Mouse (Mus musculus) midbrain, embryonic 13.5 days (tissue): ENCODE measurements around the gene Fau. TPM values are rescaled to one million over a fixed set of nuclear protein-coding genes. Genes with fewer than 3 reads are reported as not detected.
A peak's percentile ranks its signal among the peaks of the same experiment; 100 is the strongest.

Source experiments
- ATAC-seq: fragments of 200-750 bp; cut with Nextera tagmentation; 2 replicates; pipeline ENCODE4 v1.8.0; 2017; ENCODE audit warnings: mild to moderate bottlenecking, moderate TSS enrichment, moderate library complexity
- H3K27ac ChIP-seq: fragments of 300-500 bp; sonication (generic); 2 replicates; pipeline ENCODE4 v1.5.1; 2015; ENCODE audit warnings: inconsistent platforms, mild to moderate bottlenecking, moderate library complexity
- H3K27me3 ChIP-seq: fragments of 300-500 bp; sonication (generic); 2 replicates; pipeline ENCODE4 v1.6.1; 2015; ENCODE audit warnings: mild to moderate bottlenecking, inconsistent platforms
- H3K36me3 ChIP-seq: fragments of 300-500 bp; sonication (generic); 2 replicates; pipeline ENCODE4 v1.6.1; 2015; ENCODE audit warnings: mild to moderate bottlenecking, inconsistent platforms
- H3K4me1 ChIP-seq: fragments of 300-500 bp; sonication (generic); replicated peaks from 2 replicates; pipeline ENCODE4 v1.6.1; 2015; ENCODE audit warnings: inconsistent platforms
- H3K4me2 ChIP-seq: fragments of 300-500 bp; sonication (generic); replicated peaks from 2 replicates; pipeline ENCODE4 v1.6.1; 2015; ENCODE audit warnings: moderate library complexity, mild to moderate bottlenecking, inconsistent platforms
- H3K4me3 ChIP-seq: fragments of 300-500 bp; sonication (generic); replicated peaks from 2 replicates; pipeline ENCODE4 v1.5.1; 2015; ENCODE audit warnings: mild to moderate bottlenecking, inconsistent platforms
- H3K9ac ChIP-seq: fragments of 300-500 bp; sonication (generic); replicated peaks from 2 replicates; pipeline ENCODE4 v1.6.1; 2015; ENCODE audit warnings: mild to moderate bottlenecking, inconsistent platforms
- H3K9me3 ChIP-seq: fragments of 300-500 bp; sonication (generic); 2 replicates; pipeline ENCODE4 v1.6.1; 2016; ENCODE audit warnings: mild to moderate bottlenecking, inconsistent platforms
- WGBS: fragments of 180-500 bp; shearing (Covaris S2); methylation state at CpG from one replicate; pipeline ENCODE4 v1.1.7; 2015; 5-methylcytosine and 5-hydroxymethylcytosine counted together
- polyA plus RNA-seq: library from polyadenylated mRNA; unstranded; fragments of >200 nt; fragmentation: Nextera tagmentation; extraction: Ambion mirVana; gene quantifications from 2 replicates; pipeline ENCODE4 v1.2.1, GENCODE M21; 2015

The Fau gene
- polyA plus RNA-seq, 1 experiment from 2014 or later = 632 TPM

- no peaks in the 10 kb centered on the region for H3K27me3 ChIP-seq
- H3K4me1 ChIP-seq = peaks cover 48% of the 10 kb centered on the region
- under 1% methylated on average over 30 of the region's 30 CpGs for WGBS
- H3K27ac ChIP-seq = peak overlapping the region; percentile 93
- H3K9ac ChIP-seq = peak overlapping the region; percentile 84
- H3K4me3 ChIP-seq = peak overlapping the region; percentile 62
- H3K4me2 ChIP-seq = peak overlapping the region; percentile 93
- ATAC-seq = peak; percentile 76
- peaks cover 28% of the 10 kb centered on the region for H3K36me3 ChIP-seq
- H3K9me3 ChIP-seq = no peaks in the 10 kb centered on the region
These were observed 9.5 kb downstream of the Fau start for GRCm38 (mm10) chr19:6067011-6067723.

GRCm38 (mm10) chr19:6067724-6068415, 10.2 kb downstream of the Fau start, which contains the start of gene Tm7sf2:
Gene Tm7sf2, minus strand, starts transcription at chr19:6068373.
- ATAC-seq = peak; percentile 92
- H3K9me3 ChIP-seq = no peaks in the 10 kb centered on the region
- no peaks in the 10 kb centered on the region for H3K27me3 ChIP-seq
- H3K4me3 ChIP-seq = peak within 1 kb of the TSS; percentile 62
- H3K4me1 ChIP-seq = peaks cover 41% of the 10 kb centered on the region
- peaks cover 33% of the 10 kb centered on the region for H3K36me3 ChIP-seq
- peak within 1 kb of the TSS; percentile 93 for H3K27ac ChIP-seq
- peak within 1 kb of the TSS; percentile 84 for H3K9ac ChIP-seq
- WGBS = 8% methylated on average over 33 of the region's 33 CpGs
- H3K4me2 ChIP-seq = peak within 1 kb of the TSS; percentile 93

DNA sequence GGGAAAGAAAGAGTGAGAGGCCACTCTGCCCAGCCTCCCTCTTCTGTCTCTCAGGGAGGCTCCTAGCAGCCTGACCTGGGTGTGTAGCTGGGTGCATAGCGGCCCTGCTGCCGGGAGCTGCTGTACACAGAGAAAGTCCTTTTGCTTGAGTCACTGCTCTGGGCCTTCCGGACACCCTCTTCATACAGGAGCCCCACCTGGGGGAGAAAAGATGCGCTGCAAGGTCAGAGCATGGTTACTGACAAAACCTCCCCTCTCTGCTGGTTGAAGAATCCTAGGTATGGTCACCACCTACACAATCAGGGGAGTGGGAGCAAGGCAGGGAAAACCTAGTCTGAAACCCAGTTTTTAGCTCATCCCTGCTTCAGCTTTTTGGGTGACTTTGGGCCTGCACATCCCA, 11.3 kb downstream of the Fau start:
- H3K9me3 ChIP-seq = no peaks in the 10 kb centered on the region
- ATAC-seq = no peak
- no peaks in the 10 kb centered on the region for H3K27me3 ChIP-seq
- no peak overlapping the region for H3K4me2 ChIP-seq
- peaks cover 30% of the 10 kb centered on the region for H3K4me1 ChIP-seq
- no peak overlapping the region for H3K4me3 ChIP-seq
- peaks cover 42% of the 10 kb centered on the region for H3K36me3 ChIP-seq
- WGBS = 82% methylated on average over 4 of the region's 4 CpGs
- H3K9ac ChIP-seq = no peak overlapping the region
- H3K27ac ChIP-seq = no peak overlapping the region

- no peak overlapping the region for H3K9ac ChIP-seq
- H3K4me3 ChIP-seq = no peak overlapping the region
- ATAC-seq = no peak
- H3K4me2 ChIP-seq = no peak overlapping the region
- H3K4me1 ChIP-seq = peaks cover 29% of the 10 kb centered on the region
- H3K9me3 ChIP-seq = no peaks in the 10 kb centered on the region
- H3K27ac ChIP-seq = no peak overlapping the region
- whole genome bisulfite sequencing = 92% methylated on average over 10 of the region's 10 CpGs
- peaks cover 46% of the 10 kb centered on the region for H3K36me3 ChIP-seq
- no peaks in the 10 kb centered on the region for H3K27me3 ChIP-seq
These were observed 12.2 kb downstream of the Fau start for GRCm38 (mm10) chr19:6069851-6070250.

DNA sequence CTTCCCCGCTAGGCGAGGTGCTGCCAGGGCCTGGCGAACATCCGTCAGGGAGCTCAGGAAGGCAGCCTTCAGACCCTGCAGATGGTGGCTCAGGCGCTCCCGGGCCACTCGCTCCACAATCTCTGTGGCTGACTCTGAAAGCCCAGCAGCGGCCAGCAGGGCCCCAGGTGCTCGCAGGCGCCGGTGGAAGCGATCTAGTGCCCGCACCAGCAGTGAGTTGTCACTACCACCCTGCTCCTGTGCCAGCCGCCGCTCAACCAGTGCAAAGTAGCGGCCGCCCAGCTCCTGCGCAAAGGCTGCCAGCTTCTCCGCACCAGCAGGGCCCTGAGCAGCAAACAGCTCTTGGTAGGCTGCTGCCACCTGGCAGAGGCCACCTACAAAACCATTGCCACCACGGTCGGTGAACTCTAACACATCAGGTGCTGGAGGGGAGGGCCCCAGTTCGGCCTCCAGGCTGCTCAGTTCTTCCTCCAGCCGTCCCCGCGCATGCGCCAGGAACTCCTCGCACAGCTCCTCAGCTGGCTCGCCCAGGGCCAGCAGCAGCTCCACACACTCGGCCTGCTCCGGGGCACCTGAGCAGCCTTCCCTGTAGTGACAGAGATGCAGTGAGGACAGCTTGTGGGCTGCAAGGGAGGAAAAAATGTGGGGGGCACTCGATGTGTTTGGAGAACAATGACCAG, 13.1 kb downstream of the Fau start:
- no peak overlapping the region for H3K4me3 ChIP-seq
- H3K9me3 ChIP-seq = no peaks in the 10 kb centered on the region
- 93% methylated on average over 31 of the region's 31 CpGs for WGBS
- peaks cover 46% of the 10 kb centered on the region for H3K36me3 ChIP-seq
- H3K4me1 ChIP-seq = peaks cover 29% of the 10 kb centered on the region
- no peaks in the 10 kb centered on the region for H3K27me3 ChIP-seq
- H3K27ac ChIP-seq = no peak overlapping the region
- H3K9ac ChIP-seq = peak overlapping the region; percentile 28; the same call in 1 of the 2 replicates
- no peak for ATAC-seq
- no peak overlapping the region for H3K4me2 ChIP-seq

DNA sequence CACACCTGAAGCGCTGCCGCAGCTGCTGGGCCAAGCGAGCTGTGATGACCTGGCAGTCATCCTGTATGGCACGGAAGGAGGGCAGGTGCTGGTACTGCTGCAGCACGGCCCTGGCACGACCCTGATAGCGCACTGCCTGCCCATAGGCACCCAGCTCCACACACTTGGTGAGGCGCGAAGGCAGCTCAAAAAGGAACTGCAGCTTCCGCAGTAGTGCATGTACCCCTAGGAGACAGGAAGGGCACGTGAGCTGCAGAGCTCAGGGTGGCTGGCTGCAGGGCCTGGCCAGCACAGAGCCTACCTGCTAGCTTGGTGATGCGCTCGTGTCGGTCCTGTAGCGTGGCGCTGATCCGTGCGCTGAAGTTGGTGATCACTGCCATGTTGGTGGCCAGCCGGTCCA, 13.6 kb downstream of the Fau start:
- Histone ChIP-seq H3K4me2 (no peak overlapping the region), H3K9ac (peak overlapping the region; percentile 28; the same call in 1 of the 2 replicates), H3K36me3 (peaks cover 46% of the 10 kb centered on the region), H3K4me1 (peaks cover 29% of the 10 kb centered on the region), H3K27ac (no peak overlapping the region), H3K4me3 (no peak overlapping the region), H3K9me3 (no peaks in the 10 kb centered on the region), H3K27me3 (no peaks in the 10 kb centered on the region)
- WGBS = 96% methylated on average over 19 of the region's 19 CpGs
- ATAC-seq = no peak

DNA sequence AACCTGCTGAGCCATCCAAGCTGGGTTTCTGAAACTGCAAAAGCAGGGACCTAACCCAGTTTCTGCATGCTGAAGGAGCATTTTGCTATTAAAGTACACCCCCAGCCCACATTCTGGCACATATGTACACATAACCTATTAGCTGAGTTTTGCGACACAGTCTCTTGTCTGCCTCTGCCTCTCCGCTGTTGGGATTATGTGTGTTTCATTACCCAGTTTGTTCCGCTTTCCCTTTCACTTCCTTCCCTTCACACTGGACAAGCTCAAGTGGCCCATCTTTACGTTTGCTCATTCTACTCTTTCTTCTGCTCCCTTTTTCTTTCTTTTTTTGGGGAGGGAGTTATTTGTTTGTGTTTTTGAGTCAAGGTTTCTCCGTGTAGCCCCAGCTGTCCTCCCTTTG, 16.2 kb downstream of the Fau start:
- H3K4me2 ChIP-seq = no peak overlapping the region
- peaks cover 44% of the 10 kb centered on the region for H3K36me3 ChIP-seq
- WGBS = 89% methylated on average over 5 of the region's 5 CpGs
- H3K9me3 ChIP-seq = no peaks in the 10 kb centered on the region
- no peak overlapping the region for H3K27ac ChIP-seq
- H3K9ac ChIP-seq = no peak overlapping the region
- H3K27me3 ChIP-seq = no peaks in the 10 kb centered on the region
- ATAC-seq = no peak
- H3K4me3 ChIP-seq = no peak overlapping the region
- H3K4me1 ChIP-seq = peaks cover 17% of the 10 kb centered on the region

- Histone ChIP-seq H3K9me3 (no peaks in the 10 kb centered on the region), H3K9ac (peak within 1 kb of the TSS; percentile 81), H3K36me3 (peaks cover 38% of the 10 kb centered on the region), H3K4me2 (peak within 1 kb of the TSS; percentile 87), H3K4me1 (peaks cover 17% of the 10 kb centered on the region), H3K27me3 (no peaks in the 10 kb centered on the region), H3K27ac (peak within 1 kb of the TSS; percentile 83), H3K4me3 (peak within 1 kb of the TSS; percentile 74)
- peak; percentile 92 for ATAC-seq
- WGBS = 1% methylated on average over 33 of the region's 33 CpGs
These were observed 19.1 kb downstream of the Fau start, which contains the start of gene Vps51 for GRCm38 (mm10) chr19:6076564-6077393. Gene Vps51, minus strand, starts transcription at chr19:6077231.

- H3K27me3 ChIP-seq = no peaks in the 10 kb centered on the region
- no peaks in the 10 kb centered on the region for H3K9me3 ChIP-seq
- no peak within 1 kb of the TSS for H3K27ac ChIP-seq
- 95% methylated on average over 12 of the region's 12 CpGs for WGBS
- H3K36me3 ChIP-seq = peaks cover 28% of the 10 kb centered on the region
- H3K4me2 ChIP-seq = no peak within 1 kb of the TSS
- no peak within 1 kb of the TSS for H3K9ac ChIP-seq
- peaks cover 30% of the 10 kb centered on the region for H3K4me1 ChIP-seq
- no peak for ATAC-seq
- no peak within 1 kb of the TSS for H3K4me3 ChIP-seq
These were observed 22.4 kb downstream of the Fau start, which contains the start of gene Tmem262 for GRCm38 (mm10) chr19:6079983-6080480. Gene Tmem262, plus strand, starts transcription at chr19:6080033.

GRCm38 (mm10) chr19:6082156-6082555, 24.5 kb downstream of the Fau start, which contains the start of gene Gm28374:
Gene Gm28374, minus strand, starts transcription at chr19:6082256.
- Histone ChIP-seq H3K9me3 (no peaks in the 10 kb centered on the region), H3K9ac (no peak within 1 kb of the TSS), H3K4me3 (no peak within 1 kb of the TSS), H3K36me3 (peaks cover 28% of the 10 kb centered on the region), H3K27me3 (no peaks in the 10 kb centered on the region), H3K27ac (no peak within 1 kb of the TSS), H3K4me2 (no peak within 1 kb of the TSS), H3K4me1 (peaks cover 31% of the 10 kb centered on the region)
- WGBS = 94% methylated on average over 9 of the region's 9 CpGs
- no peak for ATAC-seq
